Mouse (Mus musculus): ENCODE results near the gene Ints11. TPM values are rescaled to one million over a fixed set of nuclear protein-coding genes. Genes with fewer than 3 reads are reported as not detected.

Ints11 gene
- polyA plus RNA-seq (2012; rRNA removed), result 67.9 and 73.7 TPM in 2 replicates

DNA sequence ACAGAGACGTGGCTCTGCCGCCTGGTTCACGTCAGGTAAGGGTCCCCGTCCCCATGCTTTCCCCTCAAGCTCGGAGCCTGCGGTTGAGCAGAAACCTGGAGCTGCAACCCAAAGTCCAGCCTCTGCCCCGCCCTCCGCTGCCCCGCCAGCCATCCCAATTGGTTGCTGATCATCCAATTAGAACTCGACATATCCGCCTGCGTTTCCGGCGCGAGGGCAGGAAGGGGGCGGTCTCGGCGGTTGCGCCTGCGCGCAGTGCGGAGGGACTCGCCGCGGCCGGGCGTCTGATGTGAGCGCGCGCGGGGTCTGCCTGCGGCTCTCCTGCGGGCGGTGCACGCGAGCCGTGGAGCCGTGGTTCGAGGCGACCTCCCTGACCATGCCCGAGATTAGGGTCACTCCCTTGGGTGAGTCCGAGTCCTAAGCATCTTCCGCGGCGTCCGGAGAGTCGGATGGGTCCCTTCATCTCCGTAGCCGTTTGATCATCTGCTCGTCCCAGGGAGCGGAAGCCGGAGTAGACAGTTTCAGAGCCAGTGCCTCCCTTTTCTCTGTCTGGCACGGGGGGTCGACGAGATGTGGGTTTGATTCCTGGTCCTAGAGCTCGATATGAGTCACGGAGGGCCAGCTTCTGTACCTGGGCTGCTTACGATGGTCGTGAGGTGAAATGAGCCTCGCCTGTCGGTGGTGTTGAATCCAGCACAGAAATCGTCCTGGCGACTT lies at the start of gene Ints11, which contains the start of gene Cptp:
Gene Ints11, plus strand, starts transcription at position 230 of the 717 bp plus-strand sequence.
Gene Cptp, minus strand, starts transcription at position 124 of the 717 bp plus-strand sequence.

DNA sequence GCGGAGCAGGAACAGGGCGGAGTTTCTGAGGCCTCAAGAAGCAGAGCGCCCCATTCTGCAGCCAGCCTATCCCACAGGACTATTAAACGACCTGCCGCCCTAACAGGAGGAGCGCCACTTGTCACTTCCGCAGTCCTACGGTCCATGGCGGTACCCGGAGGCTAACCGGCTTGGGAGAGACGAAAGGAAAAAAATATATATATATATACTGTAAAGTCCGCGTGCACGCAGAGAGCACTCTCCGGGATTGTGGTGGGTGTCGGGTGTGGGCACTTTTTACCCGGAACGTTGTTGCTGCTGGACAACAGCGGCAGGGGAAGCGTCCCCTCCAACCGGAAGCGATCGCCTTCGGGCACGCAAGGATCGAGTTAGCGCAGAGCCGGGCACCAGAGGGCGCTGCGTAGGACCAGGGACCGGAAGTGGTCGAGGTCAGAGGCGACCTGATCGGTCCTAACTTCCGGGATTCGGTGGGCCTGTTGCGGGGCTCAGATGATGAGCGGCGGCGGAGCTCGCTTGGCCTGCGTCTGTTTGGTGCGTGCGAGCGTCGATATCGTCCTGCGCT lies 38.1 kb upstream of the Ints11 start, which contains the start of gene Aurkaip1:
Gene Aurkaip1, plus strand, starts transcription at position 68 of the 562 bp plus-strand sequence.

GRCm38 (mm10) chr4:155839483-155839910 lies 29.8 kb upstream of the Ints11 start, which contains the start of gene Mxra8:
Gene Mxra8, plus strand, starts transcription at chr4:155839680.

GRCm38 (mm10) chr4:155846871-155847578 lies 22.3 kb upstream of the Ints11 start, which contains the start of gene Dvl1:
Gene Dvl1, plus strand, starts transcription at chr4:155847402.

GRCm38 (mm10) chr4:155863001-155863400 lies 6.3 kb upstream of the Ints11 start, which contains the start of gene Tas1r3:
Gene Tas1r3, minus strand, starts transcription at chr4:155863362.

DNA sequence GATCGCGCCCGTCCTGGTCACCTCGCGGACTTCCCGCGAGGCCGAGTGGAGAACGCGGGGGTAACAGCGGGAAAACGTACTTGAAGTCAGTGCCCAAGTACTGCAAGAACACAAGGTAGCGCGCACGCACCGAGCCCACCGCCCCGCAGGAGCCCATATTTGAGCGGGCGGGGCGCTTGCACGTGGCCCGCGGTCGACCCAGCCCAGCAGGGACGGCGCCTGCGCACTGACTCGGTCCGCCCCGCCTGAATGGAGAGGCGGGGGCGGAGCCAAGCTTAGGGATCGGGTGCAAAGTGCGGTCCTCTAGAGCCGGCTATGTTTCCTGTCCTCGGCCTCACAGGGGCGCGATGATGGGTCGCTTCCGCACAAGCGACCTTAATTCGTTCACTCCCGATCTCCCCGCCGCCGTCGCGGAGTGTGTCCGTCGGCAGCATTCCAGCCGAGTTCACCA lies 22.2 kb downstream of the Ints11 start, which contains the start of the genes Pusl1 and Acap3:
Gene Pusl1, minus strand, starts transcription at position 231 of the 451 bp plus-strand sequence.
Gene Acap3, plus strand, starts transcription at position 272 of the 451 bp plus-strand sequence.

Other genes starting within 250 kb of the Ints11 start
- gene Cdk11b, start 244.7 kb upstream of the Ints11 start, polyA plus RNA-seq (2012; rRNA removed), result 41.9 and 42.1 TPM in 2 replicates
- gene Gm10563, start 224.1 kb upstream of the Ints11 start, polyA plus RNA-seq (2012; rRNA removed), result not detected in 2 replicates
- gene Mmp23, start 216.2 kb upstream of the Ints11 start, polyA plus RNA-seq (2012; rRNA removed), result 8.0 and 10.5 TPM in 2 replicates
- 122 and 127 TPM in 2 replicates for gene Mib2, start 200.3 kb upstream of the Ints11 start, polyA plus RNA-seq (2012; rRNA removed)
- 28.7 and 30.8 TPM in 2 replicates for gene Fndc10, start 175.2 kb upstream of the Ints11 start, polyA plus RNA-seq (2012; rRNA removed)
- gene Ssu72, start 164.7 kb upstream of the Ints11 start, polyA plus RNA-seq (2012; rRNA removed), result 121 and 133 TPM in 2 replicates
- gene Tmem240, start 134.7 kb upstream of the Ints11 start, polyA plus RNA-seq (2012; rRNA removed), result 53.0 and 58.0 TPM in 2 replicates
- gene Atad3a, start 108.5 kb upstream of the Ints11 start, polyA plus RNA-seq (2012; rRNA removed), result 107 and 111 TPM in 2 replicates
- 28.3 and 29.3 TPM in 2 replicates for gene Vwa1, start 94.8 kb upstream of the Ints11 start, polyA plus RNA-seq (2012; rRNA removed)
- gene Tmem88b, start 83.7 kb upstream of the Ints11 start, polyA plus RNA-seq (2012; rRNA removed), result 1.6 and 1.7 TPM in 2 replicates
- gene Ankrd65, start 79.1 kb upstream of the Ints11 start, polyA plus RNA-seq (2012; rRNA removed), result not detected in 2 replicates
- 131 and 143 TPM in 2 replicates for gene Mrpl20, start 66.7 kb upstream of the Ints11 start, polyA plus RNA-seq (2012; rRNA removed)
- gene Ccnl2, start 57.1 kb upstream of the Ints11 start, polyA plus RNA-seq (2012; rRNA removed), result 187 and 201 TPM in 2 replicates
- 96.7 and 108 TPM in 2 replicates for gene Aurkaip1, start 38.3 kb upstream of the Ints11 start, polyA plus RNA-seq (2012; rRNA removed)
- 30.7 and 42.0 TPM in 2 replicates for gene Mxra8, start 29.9 kb upstream of the Ints11 start, polyA plus RNA-seq (2012; rRNA removed)
- 159 and 160 TPM in 2 replicates for gene Dvl1, start 22.1 kb upstream of the Ints11 start, polyA plus RNA-seq (2012; rRNA removed)
- gene Tas1r3, start 6.2 kb upstream of the Ints11 start, polyA plus RNA-seq (2012; rRNA removed), result 0.44 and 0.55 TPM in 2 replicates
- 21.7 and 24.1 TPM in 2 replicates for gene Cptp, start 106 bp upstream of the Ints11 start, polyA plus RNA-seq (2012; rRNA removed)
- 92.1 and 92.2 TPM in 2 replicates for gene Pusl1, start 22.2 kb downstream of the Ints11 start, polyA plus RNA-seq (2012; rRNA removed)
- gene Acap3, start 22.3 kb downstream of the Ints11 start, polyA plus RNA-seq (2012; rRNA removed), result 112 and 119 TPM in 2 replicates
- gene Ube2j2, start 74.3 kb downstream of the Ints11 start, polyA plus RNA-seq (2012; rRNA removed), result 113 and 114 TPM in 2 replicates
- gene C1qtnf12, start 92.8 kb downstream of the Ints11 start, polyA plus RNA-seq (2012; rRNA removed), result 7.5 and 10.5 TPM in 2 replicates
- 21.2 and 21.6 TPM in 2 replicates for gene B3galt6, start 123.1 kb downstream of the Ints11 start, polyA plus RNA-seq (2012; rRNA removed)
- 45.4 and 46.3 TPM in 2 replicates for gene Sdf4, start 123.3 kb downstream of the Ints11 start, polyA plus RNA-seq (2012; rRNA removed)
- 2.2 and 2.8 TPM in 2 replicates for gene Tnfrsf4, start 144.3 kb downstream of the Ints11 start, polyA plus RNA-seq (2012; rRNA removed)
- 0.09 and 0.19 TPM in 2 replicates for gene Tnfrsf18, start 156.6 kb downstream of the Ints11 start, polyA plus RNA-seq (2012; rRNA removed)
- gene Ttll10, start 189.9 kb downstream of the Ints11 start, polyA plus RNA-seq (2012; rRNA removed), result 0.07 and 0.16 TPM in 2 replicates
- gene 9430015G10Rik, start 240.4 kb downstream of the Ints11 start, polyA plus RNA-seq (2012; rRNA removed), result 58.5 and 59.2 TPM in 2 replicates

Measured in central nervous system, embryonic 18 days (tissue).